Mouse (Mus musculus) bone marrow macrophage, adult 2 months (primary cell): ENCODE measurements around the gene Tubgcp5.

Experiments
- CTCF ChIP-seq: IDR thresholded peaks from 2 replicates; pipeline ENCODE4 v1.5.1; 2012; ENCODE audit warnings: low read depth, mild to moderate bottlenecking, low read length, moderate library complexity
- POLR2A ChIP-seq: IDR thresholded peaks from 2 replicates; pipeline ENCODE4 v1.6.1; 2012; ENCODE audit warnings: mild to moderate bottlenecking, low read depth, low read length, borderline replicate concordance

DNA sequence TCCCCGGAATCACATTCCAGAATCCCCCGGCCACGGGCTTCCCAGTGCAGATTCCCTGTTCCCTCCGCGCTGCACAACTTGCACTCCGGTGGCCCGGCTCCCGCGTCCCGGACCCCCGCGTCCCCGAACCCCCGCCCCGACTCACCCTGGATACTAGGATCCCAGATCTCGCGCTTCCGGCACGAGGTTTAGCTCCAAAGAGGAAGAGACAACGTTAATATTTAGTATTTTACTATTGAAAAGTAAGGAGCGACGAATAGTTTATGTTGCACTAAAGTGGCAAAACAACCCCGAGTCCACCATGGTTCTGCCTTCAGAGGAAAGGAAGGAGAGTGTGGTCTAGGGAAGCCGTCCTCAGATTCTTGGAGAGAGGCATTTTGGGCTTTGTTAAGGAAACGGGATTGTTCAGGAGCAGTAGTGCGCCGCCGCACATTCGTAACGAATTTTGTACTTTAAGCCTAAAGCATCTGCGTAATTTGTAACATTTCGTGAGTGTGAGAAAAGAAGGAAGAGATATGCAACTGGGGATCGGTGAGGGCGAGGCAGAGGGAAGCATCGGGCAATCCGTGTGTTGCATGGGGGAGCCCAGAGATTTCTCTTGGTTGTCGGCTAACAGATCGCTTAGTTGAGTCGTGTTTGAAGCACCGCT is 48.7 kb downstream of the Tubgcp5 start:
- TF ChIP-seq POLR2A (no peak), CTCF (no peak)
